Mouse (Mus musculus) megakaryocyte-erythroid progenitor cell, adult 5-6 weeks (primary cell): ENCODE data around the gene Sppl2b. TPM values are rescaled to one million over a fixed set of nuclear protein-coding genes. Genes with fewer than 3 reads are reported as not detected.
A peak's percentile ranks its signal among the peaks of the same experiment; 100 is the strongest.
"Not testable (repeated sequence)": the region's sequence is repeated elsewhere in the genome, so short reads cannot be mapped to it uniquely, and the experiment has no call there.

Experiments used
- ATAC-seq: replicated peaks from 2 replicates; pipeline ENCODE4 v1.8.0; 2016; ENCODE audit warnings: mild to moderate bottlenecking, inconsistent platforms; ENCODE audit not compliant: severe bottlenecking, poor library complexity, low FRiP score, low TSS enrichment
- total RNA-seq, 2 experiments: library from RNA; stranded (forward) in 1 of 2; stranded (reverse) in 1 of 2; fragments of 200-1000, 215-1000 nt in 1 of 2; fragments of >200 nt in 1 of 2; fragmentation: Nextera tagmentation in 1 of 2; gene quantifications; 2 replicates each; pipeline ENCODE4 v1.2.3; 2014 to 2017

Gene Sppl2b
- total RNA-seq, 2 experiments from 2014 or later: 65.4 to 116 TPM

- ATAC-seq: no peak
These were observed 31.8 kb upstream of the Sppl2b start for GRCm38 (mm10) chr10:80823316-80823715.

- no peak for ATAC-seq
These were observed 31.0 kb upstream of the Sppl2b start for GRCm38 (mm10) chr10:80823847-80824643.

- ATAC-seq: no peak
These were observed 30.2 kb upstream of the Sppl2b start for GRCm38 (mm10) chr10:80824827-80825226.

- peak; percentile 88 for ATAC-seq
These were observed 28.7 kb upstream of the Sppl2b start, which contains the start of gene Oaz1 for GRCm38 (mm10) chr10:80826151-80827062. Gene Oaz1 (plus strand): TSS chr10:80826656.

- ATAC-seq: no peak
These were observed 27.8 kb upstream of the Sppl2b start for GRCm38 (mm10) chr10:80827063-80827869.

GRCm38 (mm10) chr10:80827870-80828420, 27.1 kb upstream of the Sppl2b start:
- no peak for ATAC-seq

- not testable (repeated sequence) for ATAC-seq
These were observed 26.5 kb upstream of the Sppl2b start for GRCm38 (mm10) chr10:80828587-80828986.

GRCm38 (mm10) chr10:80829359-80830278, 25.5 kb upstream of the Sppl2b start:
- ATAC-seq: no peak

- ATAC-seq: peak; percentile 22
These were observed 23.9 kb upstream of the Sppl2b start for GRCm38 (mm10) chr10:80831136-80831535.

GRCm38 (mm10) chr10:80832818-80833217, 22.3 kb upstream of the Sppl2b start:
- ATAC-seq: no peak

GRCm38 (mm10) chr10:80835617-80836016, 19.5 kb upstream of the Sppl2b start:
- no peak for ATAC-seq

GRCm38 (mm10) chr10:80836949-80837379, 18.1 kb upstream of the Sppl2b start:
- ATAC-seq: no peak

GRCm38 (mm10) chr10:80837827-80838226, 17.2 kb upstream of the Sppl2b start:
- ATAC-seq: no peak

GRCm38 (mm10) chr10:80838346-80838912, 16.6 kb upstream of the Sppl2b start:
- no peak for ATAC-seq

GRCm38 (mm10) chr10:80839848-80840247, 15.2 kb upstream of the Sppl2b start:
- no peak for ATAC-seq

- no peak for ATAC-seq
These were observed 13.4 kb upstream of the Sppl2b start for GRCm38 (mm10) chr10:80841685-80842084.

GRCm38 (mm10) chr10:80842334-80842733, 12.7 kb upstream of the Sppl2b start:
- no peak for ATAC-seq
